Mouse (Mus musculus): ENCODE results near the gene Gm20661. TPM values are rescaled to one million over a fixed set of nuclear protein-coding genes. Genes with fewer than 3 reads are reported as not detected.

Gm20661 gene
- polyA plus RNA-seq, 1 experiment: not detected

DNA sequence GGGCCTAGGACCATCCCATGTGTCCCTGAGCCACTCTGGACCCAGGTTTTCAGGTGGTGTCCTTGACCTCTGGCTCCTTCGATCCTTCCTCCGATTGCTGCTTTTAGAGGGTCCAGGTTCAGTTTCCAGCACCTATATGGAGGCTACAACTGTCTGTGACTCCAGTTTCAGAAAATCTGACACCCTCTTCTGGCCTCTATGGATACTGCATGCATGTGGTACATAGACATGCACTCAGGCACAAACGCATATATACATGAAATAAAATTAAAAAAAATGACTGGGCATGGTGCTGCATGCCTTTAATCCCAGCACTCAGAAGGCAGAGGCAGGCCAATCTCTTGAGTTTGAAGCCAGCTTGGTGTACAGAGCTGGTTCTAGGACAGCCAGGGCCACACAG, 45.0 kb downstream of the Gm20661 start:
- H3K36me3 ChIP-seq (ENCODE audit: control insufficient read depth, insufficient read depth): peaks cover 17% of the 10 kb centered on the region
- TF ChIP-seq CTCF (IDR thresholded peaks at IDR 0.05; ENCODE audit: control insufficient read depth, insufficient read depth, insufficient read length): no peak
- no peak for TF ChIP-seq USF1 (IDR thresholded peaks at IDR 0.05; ENCODE audit: low read depth)
- no peak for TF ChIP-seq MAX (IDR thresholded peaks at IDR 0.05)
- no peaks in the 10 kb centered on the region for H3K79me2 ChIP-seq (ENCODE audit: control insufficient read depth, insufficient read depth)

DNA sequence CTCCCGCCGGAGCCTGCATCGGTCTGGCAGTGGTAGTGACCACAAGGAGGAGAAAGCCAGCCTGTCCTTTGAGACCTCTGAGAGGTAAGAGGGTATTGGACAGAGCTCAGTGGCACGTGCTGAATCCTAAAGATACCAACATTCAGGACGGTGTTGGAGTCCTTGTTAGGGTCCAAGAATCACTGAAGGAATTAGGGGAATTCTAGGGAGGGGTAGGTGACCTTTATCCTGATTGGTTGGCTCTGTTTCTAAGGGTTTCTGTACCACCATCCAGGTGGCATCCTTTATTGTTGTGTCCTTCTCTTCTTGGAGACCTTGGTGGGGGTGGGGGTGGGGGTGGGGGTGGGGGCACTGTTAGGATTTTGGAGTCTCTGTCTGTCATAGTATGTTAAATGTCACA, 49.3 kb downstream of the Gm20661 start:
- Histone ChIP-seq H3ac (ENCODE audit: control insufficient read depth, insufficient read length, low read depth) (no peak overlapping the region), H3K4me3 (ENCODE audit: insufficient read depth, poor library complexity, severe bottlenecking) (no peak overlapping the region), H3K79me2 (ENCODE audit: control insufficient read depth, insufficient read depth) (no peaks in the 10 kb centered on the region), H3K79me3 (ENCODE audit: low read depth) (no peaks in the 10 kb centered on the region), H3K27me3 (ENCODE audit: control insufficient read depth, insufficient read depth, insufficient read length) (no peaks in the 10 kb centered on the region), H3K36me3 (ENCODE audit: control insufficient read depth, insufficient read depth) (peaks cover 2% of the 10 kb centered on the region)
- TF ChIP-seq USF1 (IDR thresholded peaks at IDR 0.05; ENCODE audit: low read depth): no peak

More for the DNA sequence above, 45.0 kb downstream of the Gm20661 start:
- Histone ChIP-seq H3ac (ENCODE audit: control insufficient read depth, insufficient read length, low read depth) (no peak overlapping the region), H3K4me3 (ENCODE audit: insufficient read depth, poor library complexity, severe bottlenecking) (no peak overlapping the region), H3K27me3 (ENCODE audit: control insufficient read depth, insufficient read depth, insufficient read length) (no peaks in the 10 kb centered on the region), H3K79me3 (ENCODE audit: low read depth) (no peaks in the 10 kb centered on the region)

DNA sequence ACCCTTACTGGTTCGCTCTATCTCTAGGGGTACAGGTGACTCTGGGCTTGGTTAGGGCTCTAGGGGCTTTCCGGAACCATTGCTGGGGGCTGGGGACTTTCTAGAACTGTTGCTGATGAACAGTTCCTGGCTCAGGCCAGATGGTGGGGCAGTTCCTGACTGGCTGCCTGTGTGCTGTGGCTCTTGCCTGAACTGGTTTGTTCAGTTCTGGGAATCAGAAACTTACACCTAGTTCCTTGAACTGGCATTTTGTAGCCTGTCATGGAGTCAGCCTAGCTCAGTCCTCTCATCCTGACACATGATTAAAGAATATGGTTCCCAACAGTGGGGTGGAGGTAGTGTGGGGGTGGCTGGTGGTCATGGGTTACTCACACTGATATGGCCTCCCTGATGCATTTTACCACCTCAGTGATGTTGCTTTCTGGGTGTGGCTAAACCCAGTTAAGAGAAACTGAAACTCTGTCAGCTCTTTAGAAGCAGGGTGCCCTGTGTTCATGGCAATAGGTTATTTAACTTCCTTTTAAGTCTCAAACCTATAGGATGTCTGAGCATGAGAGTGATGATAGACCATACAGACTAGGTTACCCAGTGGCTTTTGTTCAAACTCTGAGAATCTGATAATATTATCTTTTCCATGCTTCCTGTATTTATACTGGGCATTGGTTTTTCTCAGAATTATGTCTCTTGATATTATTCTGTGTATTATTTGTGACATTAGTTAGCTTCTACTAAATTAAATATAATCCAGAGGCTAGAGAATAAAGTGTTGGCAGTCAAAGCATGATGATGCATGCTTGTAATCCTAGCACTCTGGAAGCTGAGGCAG, 52.7 kb downstream of the Gm20661 start:
- H3K4me3 ChIP-seq (ENCODE audit: insufficient read depth, poor library complexity, severe bottlenecking): no peak overlapping the region
- no peaks in the 10 kb centered on the region for H3K79me2 ChIP-seq (ENCODE audit: control insufficient read depth, insufficient read depth)
- H3K36me3 ChIP-seq (ENCODE audit: control insufficient read depth, insufficient read depth): peaks cover 4% of the 10 kb centered on the region
- no peaks in the 10 kb centered on the region for H3K27me3 ChIP-seq (ENCODE audit: control insufficient read depth, insufficient read depth, insufficient read length)
- TF ChIP-seq FOSL1 (IDR thresholded peaks at IDR 0.05; ENCODE audit: insufficient read depth, low read length, poor library complexity, severe bottlenecking) (no peak), CTCF (IDR thresholded peaks at IDR 0.05; ENCODE audit: control insufficient read depth, insufficient read depth, insufficient read length) (no peak), MAX (IDR thresholded peaks at IDR 0.05) (no peak), MYOG (IDR thresholded peaks at IDR 0.05; ENCODE audit: control insufficient read depth, extremely low read depth, insufficient read length) (no peak), MYOD1 (IDR thresholded peaks at IDR 0.05; ENCODE audit: control insufficient read depth, insufficient read length, low read depth) (no peak), USF1 (IDR thresholded peaks at IDR 0.05; ENCODE audit: low read depth) (no peak), CEBPB (IDR thresholded peaks at IDR 0.05; ENCODE audit: low read depth) (no peak)
- no peaks in the 10 kb centered on the region for H3K79me3 ChIP-seq (ENCODE audit: low read depth)
- H3ac ChIP-seq (ENCODE audit: control insufficient read depth, insufficient read length, low read depth): no peak overlapping the region

Other genes starting within 250 kb of the Gm20661 start
- 29.8 TPM for gene Rbm5, start 212.1 kb upstream of the Gm20661 start, polyA plus RNA-seq (2012; fragmentation: generic; extraction: Trizol)
- gene Rbm6, start 109.8 kb upstream of the Gm20661 start, polyA plus RNA-seq (2012; fragmentation: generic; extraction: Trizol): 12.9 TPM
- 7.7 TPM for gene Mon1a, start 94.9 kb upstream of the Gm20661 start, polyA plus RNA-seq (2012; fragmentation: generic; extraction: Trizol)
- gene Mst1r, start 76.2 kb upstream of the Gm20661 start, polyA plus RNA-seq (2012; fragmentation: generic; extraction: Trizol): 0.02 TPM
- gene Actl11, start 54.6 kb upstream of the Gm20661 start, polyA plus RNA-seq (2012; fragmentation: generic; extraction: Trizol): not detected
- 0.07 TPM for gene Camkv, start 47.4 kb upstream of the Gm20661 start, polyA plus RNA-seq (2012; fragmentation: generic; extraction: Trizol)
- gene Traip, start 32.9 kb upstream of the Gm20661 start, polyA plus RNA-seq (2012; fragmentation: generic; extraction: Trizol): 18.5 TPM
- gene Uba7, start 7.6 kb upstream of the Gm20661 start, polyA plus RNA-seq (2012; fragmentation: generic; extraction: Trizol): 0.51 TPM
- gene Inka1, start 2.8 kb downstream of the Gm20661 start, polyA plus RNA-seq (2012; fragmentation: generic; extraction: Trizol): 1.8 TPM
- not detected for gene Cdhr4, start 9.4 kb downstream of the Gm20661 start, polyA plus RNA-seq (2012; fragmentation: generic; extraction: Trizol)
- 0.20 TPM for gene Gm20662, start 13.3 kb downstream of the Gm20661 start, polyA plus RNA-seq (2012; fragmentation: generic; extraction: Trizol)
- 30.8 TPM for gene Ip6k1, start 19.4 kb downstream of the Gm20661 start, polyA plus RNA-seq (2012; fragmentation: generic; extraction: Trizol)
- gene Gmppb, start 66.2 kb downstream of the Gm20661 start, polyA plus RNA-seq (2012; fragmentation: generic; extraction: Trizol): 23.5 TPM
- 1.9 TPM for gene Amigo3, start 70.1 kb downstream of the Gm20661 start, polyA plus RNA-seq (2012; fragmentation: generic; extraction: Trizol)
- 0.09 TPM for gene Mst1, start 97.4 kb downstream of the Gm20661 start, polyA plus RNA-seq (2012; fragmentation: generic; extraction: Trizol)
- gene Rnf123, start 100.3 kb downstream of the Gm20661 start, polyA plus RNA-seq (2012; fragmentation: generic; extraction: Trizol): 15.4 TPM
- gene Apeh, start 111.5 kb downstream of the Gm20661 start, polyA plus RNA-seq (2012; fragmentation: generic; extraction: Trizol): 49.1 TPM
- 0.85 TPM for gene Bsn, start 207.3 kb downstream of the Gm20661 start, polyA plus RNA-seq (2012; fragmentation: generic; extraction: Trizol)